Mouse (Mus musculus): ENCODE results near the gene Olfr8. TPM values are rescaled to one million over a fixed set of nuclear protein-coding genes. Genes with fewer than 3 reads are reported as not detected.
"Not testable (repeated sequence)": the region's sequence is repeated elsewhere in the genome, so short reads cannot be mapped to it uniquely, and the experiment has no call there.

Gene Olfr8
- polyA plus RNA-seq (2015; fragmentation: Nextera tagmentation; extraction: Ambion mirVana) = not detected in 2 replicates

GRCm38 (mm10) chr10:78950336-78950735 lies at the start of gene Olfr8:
Gene Olfr8 (plus strand): TSS chr10:78950636.
- H3K9me3 ChIP-seq (replicated peaks); H3K9ac ChIP-seq; H3K4me3 ChIP-seq (replicated peaks); H3K36me3 ChIP-seq; H3K4me1 ChIP-seq; ATAC-seq (ENCODE audit: insufficient number of reproducible peaks, low FRiP score, low TSS enrichment, low read depth); H3K4me2 ChIP-seq (replicated peaks); H3K27ac ChIP-seq (replicated peaks); H3K27me3 ChIP-seq: not testable (repeated sequence)
- 75% methylated on average over 1 of the region's 1 CpGs for WGBS

- H3K36me3 ChIP-seq; H3K4me2 ChIP-seq (replicated peaks); ATAC-seq (ENCODE audit: insufficient number of reproducible peaks, low FRiP score, low TSS enrichment, low read depth); H3K9me3 ChIP-seq (replicated peaks); H3K27ac ChIP-seq (replicated peaks); H3K9ac ChIP-seq; H3K4me3 ChIP-seq (replicated peaks); H3K27me3 ChIP-seq; H3K4me1 ChIP-seq: not testable (repeated sequence)
- 73% methylated on average over 1 of the region's 1 CpGs for WGBS
These were observed 37.6 kb upstream of the Olfr8 start, which contains the start of gene Olfr1354 for GRCm38 (mm10) chr10:78912871-78913270. Gene Olfr1354 (plus strand): TSS chr10:78913171.

GRCm38 (mm10) chr10:78963009-78963408 lies 12.6 kb downstream of the Olfr8 start, which contains the start of gene Olfr1353:
Gene Olfr1353 (plus strand): TSS chr10:78963309.
- not testable (repeated sequence) for ATAC-seq (ENCODE audit: insufficient number of reproducible peaks, low FRiP score, low TSS enrichment, low read depth); H3K4me1 ChIP-seq; H3K36me3 ChIP-seq; H3K9me3 ChIP-seq (replicated peaks); H3K4me2 ChIP-seq (replicated peaks); H3K27me3 ChIP-seq; H3K4me3 ChIP-seq (replicated peaks); H3K9ac ChIP-seq; H3K27ac ChIP-seq (replicated peaks)

GRCm38 (mm10) chr10:78980750-78981149 lies 30.3 kb downstream of the Olfr8 start, which contains the start of gene Olfr1352:
Gene Olfr1352 (plus strand): TSS chr10:78981050.
- Histone ChIP-seq H3K4me2 (replicated peaks) (no peak within 1 kb of the TSS), H3K9ac (no peak within 1 kb of the TSS), H3K4me1 (no peaks in the 10 kb centered on the region), H3K27ac (replicated peaks) (no peak within 1 kb of the TSS), H3K36me3 (no peaks in the 10 kb centered on the region), H3K4me3 (replicated peaks) (no peak within 1 kb of the TSS), H3K27me3 (no peaks in the 10 kb centered on the region), H3K9me3 (replicated peaks) (no peaks in the 10 kb centered on the region)
- no peak for ATAC-seq (ENCODE audit: insufficient number of reproducible peaks, low FRiP score, low TSS enrichment, low read depth)

Other genes with a start within 250 kb of the Olfr8 start
- gene Casp14, start 232.3 kb upstream of the Olfr8 start, polyA plus RNA-seq (2015; fragmentation: Nextera tagmentation; extraction: Ambion mirVana) = 23.5 and 37.2 TPM in 2 replicates
- gene Ccdc105, start 197.6 kb upstream of the Olfr8 start, polyA plus RNA-seq (2015; fragmentation: Nextera tagmentation; extraction: Ambion mirVana) = 0.15 TPM in 1 of 2 replicates, not detected in the other
- gene Slc1a6, start 170.1 kb upstream of the Olfr8 start, polyA plus RNA-seq (2015; fragmentation: Nextera tagmentation; extraction: Ambion mirVana) = 0.97 and 1.2 TPM in 2 replicates
- gene Olfr1356, start 98.5 kb upstream of the Olfr8 start, polyA plus RNA-seq (2015; fragmentation: Nextera tagmentation; extraction: Ambion mirVana) = not detected in 2 replicates
- not detected in 2 replicates for gene Olfr1355, start 75.1 kb upstream of the Olfr8 start, polyA plus RNA-seq (2015; fragmentation: Nextera tagmentation; extraction: Ambion mirVana)
- not detected in 2 replicates for gene Olfr1354, start 37.5 kb upstream of the Olfr8 start, polyA plus RNA-seq (2015; fragmentation: Nextera tagmentation; extraction: Ambion mirVana)
- not detected in 2 replicates for gene Olfr1353, start 12.7 kb downstream of the Olfr8 start, polyA plus RNA-seq (2015; fragmentation: Nextera tagmentation; extraction: Ambion mirVana)
- gene Olfr1352, start 30.4 kb downstream of the Olfr8 start, polyA plus RNA-seq (2015; fragmentation: Nextera tagmentation; extraction: Ambion mirVana) = 0.19 TPM in 1 of 2 replicates, not detected in the other
- 0.11 TPM in 1 of 2 replicates, not detected in the other for gene Olfr1351, start 61.8 kb downstream of the Olfr8 start, polyA plus RNA-seq (2015; fragmentation: Nextera tagmentation; extraction: Ambion mirVana)
- gene Olfr57, start 78.1 kb downstream of the Olfr8 start, polyA plus RNA-seq (2015; fragmentation: Nextera tagmentation; extraction: Ambion mirVana) = 0.23 TPM in 1 of 2 replicates, not detected in the other
- gene 2610008E11Rik, start 147.0 kb downstream of the Olfr8 start, polyA plus RNA-seq (2015; fragmentation: Nextera tagmentation; extraction: Ambion mirVana) = 31.3 and 31.9 TPM in 2 replicates
- gene Vmn2r80, start 198.1 kb downstream of the Olfr8 start, polyA plus RNA-seq (2015; fragmentation: Nextera tagmentation; extraction: Ambion mirVana) = not detected in 2 replicates